Mouse (Mus musculus): ENCODE measurements around the gene Ppp1r3c. TPM values are rescaled to one million over a fixed set of nuclear protein-coding genes. Genes with fewer than 3 reads are reported as not detected.

Gene Ppp1r3c
- polyA plus RNA-seq, 1 experiment from 2014 or later, result 1.3 TPM

GRCm38 (mm10) chr19:36689205-36689604 lies 47.2 kb downstream of the Ppp1r3c start:
- Histone ChIP-seq H3K27me3 (ENCODE audit: poor library complexity, severe bottlenecking) (no peaks in the 10 kb centered on the region), H3K4me1 (peaks cover 8% of the 10 kb centered on the region; the same call in 1 of the 2 replicates), H3K36me3 (replicated peaks) (no peaks in the 10 kb centered on the region), H3K4me3 (no peak overlapping the region), H3K9me3 (no peaks in the 10 kb centered on the region), H3K27ac (no peak overlapping the region)
- 79% methylated on average over 5 of the region's 5 CpGs for WGBS
- no peak for DNase-seq (ENCODE audit: extremely low spot score, low spot score)

- no peaks in the 10 kb centered on the region for H3K27me3 ChIP-seq (ENCODE audit: poor library complexity, severe bottlenecking)
- no peaks in the 10 kb centered on the region for H3K36me3 ChIP-seq (replicated peaks)
- no peaks in the 10 kb centered on the region for H3K9me3 ChIP-seq
- no peak for DNase-seq (ENCODE audit: extremely low spot score, low spot score)
- no peak overlapping the region for H3K4me3 ChIP-seq
- 94% methylated on average over 8 of the region's 8 CpGs for WGBS
- no peak overlapping the region for H3K27ac ChIP-seq
- peaks cover 8% of the 10 kb centered on the region; the same call in 1 of the 2 replicates for H3K4me1 ChIP-seq
These were observed 48.4 kb downstream of the Ppp1r3c start for GRCm38 (mm10) chr19:36687843-36688637.

- Histone ChIP-seq H3K36me3 (replicated peaks) (no peaks in the 10 kb centered on the region), H3K27ac (no peak overlapping the region), H3K27me3 (ENCODE audit: poor library complexity, severe bottlenecking) (no peaks in the 10 kb centered on the region), H3K9me3 (no peaks in the 10 kb centered on the region), H3K4me1 (peaks cover 8% of the 10 kb centered on the region; the same call in 1 of the 2 replicates), H3K4me3 (no peak overlapping the region)
- no peak for DNase-seq (ENCODE audit: extremely low spot score, low spot score)
- 92% methylated on average over 9 of the region's 9 CpGs for WGBS
These were observed 49.4 kb downstream of the Ppp1r3c start for GRCm38 (mm10) chr19:36687044-36687443.

GRCm38 (mm10) chr19:36686016-36686415 lies 50.4 kb downstream of the Ppp1r3c start:
- DNase-seq (ENCODE audit: extremely low spot score, low spot score), result no peak
- Histone ChIP-seq H3K27me3 (ENCODE audit: poor library complexity, severe bottlenecking) (no peaks in the 10 kb centered on the region), H3K4me3 (no peak overlapping the region), H3K4me1 (peaks cover 8% of the 10 kb centered on the region; the same call in 1 of the 2 replicates), H3K36me3 (replicated peaks) (no peaks in the 10 kb centered on the region), H3K9me3 (no peaks in the 10 kb centered on the region), H3K27ac (no peak overlapping the region)
- WGBS, result 93% methylated on average over 11 of the region's 11 CpGs

- no peaks in the 10 kb centered on the region for H3K27me3 ChIP-seq (ENCODE audit: poor library complexity, severe bottlenecking)
- no peaks in the 10 kb centered on the region for H3K9me3 ChIP-seq
- WGBS, result 78% methylated on average over 2 of the region's 2 CpGs
- peaks cover 22% of the 10 kb centered on the region for H3K4me1 ChIP-seq
- no peak overlapping the region for H3K27ac ChIP-seq
- no peaks in the 10 kb centered on the region for H3K36me3 ChIP-seq (replicated peaks)
- DNase-seq (ENCODE audit: extremely low spot score, low spot score), result no peak
- no peak overlapping the region for H3K4me3 ChIP-seq
These were observed 53.9 kb downstream of the Ppp1r3c start for GRCm38 (mm10) chr19:36682560-36682959.

Other genes starting within 250 kb of the Ppp1r3c start
- gene Hectd2, start 182.0 kb downstream of the Ppp1r3c start, polyA plus RNA-seq (2016; fragmentation: Nextera tagmentation; extraction: Ambion mirVana), result 2.2 TPM in 2 replicates
- 48.5 and 52.5 TPM in 2 replicates for gene Tnks2, start 97.6 kb upstream of the Ppp1r3c start, polyA plus RNA-seq (2016; fragmentation: Nextera tagmentation; extraction: Ambion mirVana)
- 17.9 and 19.4 TPM in 2 replicates for gene Fgfbp3, start 183.0 kb upstream of the Ppp1r3c start, polyA plus RNA-seq (2016; fragmentation: Nextera tagmentation; extraction: Ambion mirVana)
- gene Btaf1, start 189.4 kb upstream of the Ppp1r3c start, polyA plus RNA-seq (2016; fragmentation: Nextera tagmentation; extraction: Ambion mirVana), result 19.7 and 20.6 TPM in 2 replicates

All from forebrain, embryonic 10.5 days (tissue).